Mouse (Mus musculus) spleen, adult 2 months (tissue): ENCODE data around the gene Hist1h2bg. TPM values are rescaled to one million over a fixed set of nuclear protein-coding genes. Genes with fewer than 3 reads are reported as not detected.
"Not testable (repeated sequence)": the region's sequence is repeated elsewhere in the genome, so short reads cannot be mapped to it uniquely, and the experiment has no call there.

Experiments used
- DNase-seq, 2 experiments: peaks; one replicate each; pipeline versions ENCODE4 v3.0.0 to v3.0.0-alpha.2; 2012 to 2021; ENCODE audit warnings: low spot score in 2 of 2, low read depth in 1 of 2
- H3K27ac ChIP-seq: fragments of 200-500 bp; 2 replicates; pipeline ENCODE4 v1.5.1; 2012; ENCODE audit warnings: low read length, inconsistent platforms; ENCODE audit not compliant: insufficient read depth
- H3K27me3 ChIP-seq: fragments of 200-500 bp; 2 replicates; pipeline ENCODE4 v1.6.1; 2012; ENCODE audit warnings: mild to moderate bottlenecking, moderate library complexity, low read length, inconsistent platforms; ENCODE audit not compliant: control insufficient read depth, insufficient read depth
- H3K36me3 ChIP-seq: fragments of 200-500 bp; 2 replicates; pipeline ENCODE4 v1.6.1; 2012; ENCODE audit warnings: mild to moderate bottlenecking, low read length, inconsistent platforms; ENCODE audit not compliant: control insufficient read depth, insufficient read depth
- H3K4me1 ChIP-seq: fragments of 200-500 bp; 2 replicates; pipeline ENCODE4 v1.6.1; 2011; ENCODE audit warnings: inconsistent platforms; ENCODE audit not compliant: control insufficient read depth, insufficient read depth, insufficient read length
- H3K4me3 ChIP-seq: fragments of 200-500 bp; 2 replicates; pipeline ENCODE4 v1.5.1; 2011; ENCODE audit warnings: mild to moderate bottlenecking, inconsistent platforms; ENCODE audit not compliant: insufficient read depth, insufficient read length; ENCODE audit errors: extremely low read depth
- CTCF ChIP-seq: fragments of 200-500 bp; IDR thresholded peaks from 2 replicates; pipeline ENCODE4 v1.5.1; 2011; ENCODE audit warnings: mild to moderate bottlenecking, inconsistent platforms; ENCODE audit not compliant: insufficient read depth, insufficient read length, insufficient replicate concordance; ENCODE audit errors: extremely low read depth
- POLR2A ChIP-seq: fragments of 200-500 bp; IDR thresholded peaks from 2 replicates; pipeline ENCODE4 v1.6.1; 2011; ENCODE audit warnings: low read depth, low read length, inconsistent platforms
- WGBS: fragments of 180-500 bp; shearing (Covaris S2); methylation state at CpG from one replicate; pipeline ENCODE4 v1.1.7; 2018; 5-methylcytosine and 5-hydroxymethylcytosine counted together
- polyA plus RNA-seq: library from polyadenylated mRNA; depleted of rRNA; stranded (reverse); fragments of >200 nt; gene quantifications from 2 replicates; pipeline ENCODE4 v1.2.3, GENCODE M21; 2012

Gene Hist1h2bg
- polyA plus RNA-seq, 1 experiment = 57.5 TPM

DNA sequence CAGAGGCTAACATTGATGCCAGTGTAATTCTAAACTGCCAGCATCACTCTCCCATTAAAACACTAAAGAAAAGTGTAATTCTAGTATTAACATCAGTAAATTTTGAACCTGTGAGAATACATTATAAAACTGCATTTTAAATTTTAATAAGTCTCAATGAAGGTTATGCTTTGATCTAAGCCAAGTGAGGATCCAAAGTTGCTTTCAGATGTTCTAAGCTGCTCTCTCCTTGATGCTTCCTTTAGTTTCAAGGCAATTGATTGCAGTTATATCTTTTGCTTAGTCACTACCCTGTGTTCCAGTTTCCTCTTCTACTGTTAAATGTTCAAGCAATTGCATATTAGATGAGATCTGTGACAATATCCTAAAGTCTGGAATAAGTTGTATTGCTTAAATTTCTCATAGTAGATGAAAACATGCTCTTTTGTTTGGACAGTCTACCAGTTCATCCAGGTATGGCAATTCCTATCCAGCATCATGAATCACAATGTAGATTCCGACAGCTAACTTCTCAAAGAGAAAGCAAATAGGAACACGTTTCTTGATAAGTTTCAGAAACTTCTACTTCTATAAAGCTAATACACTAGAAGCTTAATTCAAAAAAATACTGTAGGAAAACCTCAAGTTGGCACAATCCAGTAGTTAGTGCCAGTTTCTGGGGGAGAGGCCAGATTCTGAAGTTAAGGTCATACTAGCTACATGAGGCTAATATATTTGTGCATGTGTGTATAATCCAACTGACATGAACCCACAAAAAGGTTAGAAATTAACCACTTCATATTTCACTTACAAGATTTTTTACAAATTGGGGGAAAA is 1.2 kb downstream of the Hist1h2bg start:
- Histone ChIP-seq H3K27ac (no peak overlapping the region), H3K36me3 (no peaks in the 10 kb centered on the region), H3K27me3 (no peaks in the 10 kb centered on the region), H3K4me1 (peaks cover 2% of the 10 kb centered on the region; the same call in 1 of the 2 replicates), H3K4me3 (peak overlapping the region; percentile 30; the same call in 1 of the 2 replicates)
- WGBS = 32% methylated on average over 2 of the region's 2 CpGs
- DNase-seq = no peak
- no peak for TF ChIP-seq CTCF
- no peak for TF ChIP-seq POLR2A

DNA sequence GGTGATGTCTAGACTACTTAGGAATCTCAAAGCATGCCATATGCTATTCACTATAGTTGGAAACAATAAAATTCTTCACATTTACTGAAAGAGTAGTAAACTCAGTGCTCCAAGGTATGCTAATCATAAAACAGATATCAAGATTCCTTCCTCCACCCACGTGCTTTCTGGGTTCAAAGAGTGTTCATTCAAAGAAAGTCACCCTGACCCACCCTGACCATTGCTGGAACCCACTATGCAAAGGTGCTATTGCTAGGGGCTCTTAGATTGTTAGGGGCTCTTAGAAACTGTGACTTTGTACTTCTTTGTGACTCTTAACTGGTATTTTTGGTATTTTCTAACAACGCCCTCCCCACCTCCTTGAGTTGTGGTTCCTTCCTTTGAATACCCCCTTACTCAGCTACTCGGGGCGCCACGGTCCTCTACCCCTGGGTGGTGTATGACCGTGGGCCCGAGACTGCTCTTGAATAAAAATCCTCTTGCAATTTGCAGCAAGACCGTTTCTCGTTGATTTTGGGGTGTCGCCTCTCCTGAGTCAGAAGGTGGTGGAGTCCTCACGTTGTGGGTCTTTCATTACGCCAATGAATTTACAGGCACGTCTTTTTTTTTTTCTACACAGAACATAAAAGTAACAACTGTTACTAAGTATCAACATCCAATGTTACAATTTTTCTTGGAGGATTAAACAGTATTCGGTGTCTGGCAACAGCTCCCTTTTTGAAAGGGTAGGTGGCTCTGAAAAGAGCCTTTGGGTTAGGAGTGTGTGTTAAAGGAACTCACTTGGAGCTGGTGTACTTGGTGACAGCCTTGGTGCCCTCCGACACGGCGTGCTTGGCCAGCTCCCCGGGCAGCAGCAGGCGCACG is 2.1 kb downstream of the Hist1h2bg start:
- Histone ChIP-seq H3K4me3 (peak overlapping the region; percentile 33; the same call in 1 of the 2 replicates), H3K27ac (peak overlapping the region; percentile 95)
- WGBS = 6% methylated on average over 20 of the region's 20 CpGs
- not testable (repeated sequence) for H3K27me3 ChIP-seq, H3K36me3 ChIP-seq, DNase-seq, H3K4me1 ChIP-seq

DNA sequence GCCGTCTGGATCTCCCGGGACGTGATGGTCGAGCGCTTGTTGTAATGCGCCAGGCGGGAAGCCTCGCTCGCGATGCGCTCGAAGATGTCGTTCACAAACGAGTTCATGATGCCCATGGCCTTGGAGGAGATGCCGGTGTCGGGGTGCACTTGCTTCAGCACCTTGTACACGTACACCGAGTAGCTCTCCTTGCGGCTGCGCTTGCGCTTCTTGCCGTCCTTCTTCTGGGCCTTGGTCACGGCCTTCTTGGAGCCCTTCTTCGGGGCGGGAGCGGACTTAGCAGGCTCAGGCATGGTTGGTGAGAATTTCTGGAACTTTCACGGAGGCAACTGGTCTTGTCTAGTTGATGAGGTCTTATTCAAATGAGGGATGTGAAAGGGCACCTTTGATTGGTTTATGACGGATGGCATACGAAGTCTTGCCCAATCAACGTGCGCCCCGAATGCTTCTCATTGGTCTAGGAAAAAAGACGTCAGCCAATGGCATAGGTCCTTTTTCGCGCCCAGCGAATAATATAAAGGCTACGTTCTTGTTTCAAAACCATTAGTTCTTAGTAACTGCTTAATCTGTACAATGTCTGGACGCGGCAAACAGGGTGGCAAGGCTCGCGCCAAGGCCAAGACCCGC is 2.8 kb downstream of the Hist1h2bg start, which contains the start of the genes Hist1h2bf and Hist1h2ad:
Gene Hist1h2bf (minus strand): TSS at position 299 of the 627 bp plus-strand sequence.
Gene Hist1h2ad (plus strand): TSS at position 484 of the 627 bp plus-strand sequence.
- WGBS = under 1% methylated on average over 42 of the region's 42 CpGs
- not testable (repeated sequence) for H3K36me3 ChIP-seq, H3K4me1 ChIP-seq, H3K27me3 ChIP-seq
- H3K4me3 ChIP-seq = peak within 1 kb of the TSS; percentile 56
- DNase-seq = peak; percentile 86 to 97
- H3K27ac ChIP-seq = peak within 1 kb of the TSS; percentile 95

DNA sequence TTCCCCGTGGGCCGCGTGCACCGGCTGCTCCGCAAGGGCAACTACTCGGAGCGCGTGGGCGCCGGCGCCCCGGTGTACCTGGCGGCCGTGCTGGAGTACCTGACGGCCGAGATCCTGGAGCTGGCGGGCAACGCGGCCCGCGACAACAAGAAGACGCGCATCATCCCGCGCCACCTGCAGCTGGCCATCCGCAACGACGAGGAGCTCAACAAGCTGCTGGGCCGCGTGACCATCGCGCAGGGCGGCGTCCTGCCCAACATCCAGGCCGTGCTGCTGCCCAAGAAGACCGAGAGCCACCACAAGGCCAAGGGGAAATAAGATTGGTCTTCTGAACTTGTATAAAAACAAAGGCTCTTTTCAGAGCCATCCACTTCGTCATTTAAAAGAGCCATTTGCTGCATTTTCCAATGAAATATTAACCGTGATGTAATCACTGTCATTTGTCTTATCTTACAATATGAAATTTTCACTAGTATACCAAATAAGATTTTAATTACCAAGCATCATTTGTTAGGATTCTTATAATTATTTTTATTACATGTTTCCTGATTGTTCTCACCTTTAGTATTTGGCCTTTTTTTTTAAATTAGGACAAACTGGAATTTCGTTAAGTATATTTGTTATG is 3.5 kb downstream of the Hist1h2bg start:
- H3K4me1 ChIP-seq, H3K36me3 ChIP-seq, DNase-seq, H3K27me3 ChIP-seq, H3K4me3 ChIP-seq: not testable (repeated sequence)
- H3K27ac ChIP-seq = peak overlapping the region; percentile 80
- WGBS = under 1% methylated on average over 12 of the region's 39 CpGs

DNA sequence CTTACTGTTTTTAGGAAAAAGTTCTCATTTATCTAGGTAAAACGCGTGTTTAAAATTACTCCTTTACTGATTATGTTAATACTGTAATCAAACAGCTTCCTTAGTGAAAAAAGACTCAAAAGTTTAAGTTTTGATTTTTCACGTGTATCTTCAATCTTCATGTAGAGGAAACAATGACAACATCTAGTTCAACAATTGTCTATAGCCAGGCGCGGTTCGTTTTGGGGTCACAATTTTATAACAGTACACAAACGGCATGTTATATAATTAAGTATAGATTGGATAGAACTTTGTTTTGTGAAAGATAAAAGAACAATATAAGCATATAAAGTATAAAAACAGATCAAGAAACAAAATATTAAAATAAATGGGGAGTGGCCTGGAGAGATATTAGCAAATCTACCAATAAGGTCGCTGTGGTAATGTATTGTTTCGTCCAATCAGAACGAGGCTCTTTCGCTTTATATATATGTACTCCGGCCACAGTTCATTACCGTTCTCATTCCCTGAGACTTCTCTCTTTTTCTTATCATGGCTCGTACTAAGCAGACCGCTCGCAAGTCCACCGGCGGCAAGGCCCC is 4.2 kb downstream of the Hist1h2bg start, which contains the start of gene Hist1h3d:
Gene Hist1h3d (plus strand): TSS at position 493 of the 581 bp plus-strand sequence.
- Histone ChIP-seq H3K36me3 (no peaks in the 10 kb centered on the region), H3K4me1 (peaks cover 2% of the 10 kb centered on the region; the same call in 1 of the 2 replicates), H3K27ac (peak within 1 kb of the TSS; percentile 83), H3K4me3 (peak within 1 kb of the TSS; percentile 55), H3K27me3 (no peaks in the 10 kb centered on the region)
- WGBS = under 1% methylated on average over 18 of the region's 18 CpGs
- no peak for TF ChIP-seq CTCF
- TF ChIP-seq POLR2A = peak; percentile 27; the same call in 1 of the 2 replicates
- peak; percentile 41 to 79 for DNase-seq

DNA sequence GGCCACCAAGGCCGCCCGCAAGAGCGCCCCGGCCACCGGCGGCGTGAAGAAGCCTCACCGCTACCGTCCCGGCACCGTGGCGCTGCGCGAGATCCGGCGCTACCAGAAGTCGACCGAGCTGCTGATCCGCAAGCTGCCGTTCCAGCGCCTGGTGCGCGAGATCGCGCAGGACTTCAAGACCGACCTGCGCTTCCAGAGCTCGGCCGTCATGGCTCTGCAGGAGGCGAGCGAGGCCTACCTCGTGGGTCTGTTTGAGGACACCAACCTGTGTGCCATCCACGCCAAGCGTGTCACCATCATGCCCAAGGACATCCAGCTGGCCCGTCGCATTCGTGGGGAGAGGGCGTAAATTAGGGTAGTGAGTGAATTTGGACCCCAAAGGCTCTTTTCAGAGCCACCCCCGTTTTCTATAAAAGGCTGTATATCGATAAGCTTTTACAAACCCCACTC is 4.7 kb downstream of the Hist1h2bg start:
- not testable (repeated sequence) for H3K4me1 ChIP-seq, DNase-seq, H3K36me3 ChIP-seq, H3K27me3 ChIP-seq
- peak; percentile 10; the same call in 1 of the 2 replicates for TF ChIP-seq POLR2A
- under 1% methylated on average over 18 of the region's 40 CpGs for WGBS
- Histone ChIP-seq H3K27ac (peak overlapping the region; percentile 83), H3K4me3 (peak overlapping the region; percentile 55)
